Mouse (Mus musculus) embryonic stem cell, embryonic (primary cell): Measurements from ENCODE around the gene Pnmal2.

ENCODE experiments used
- CTCF ChIA-PET, 4 experiments: fragments of 300-600 bp in 2 of 4; fragments of 350-600 bp in 2 of 4; sonication (Branson Sonifier 250); formaldehyde crosslinking; loops; one replicate each; lab custom pipeline; 2022; ENCODE audit warnings: inconsistent platforms in 2 of 4; lab: Charles Lee
- POLR2A ChIA-PET, 4 experiments: fragments of 300-600 bp in 2 of 4; fragments of 350-600 bp in 2 of 4; sonication (Branson Sonifier 250); formaldehyde crosslinking; loops; one replicate each; lab custom pipeline; 2022; ENCODE audit warnings: antibody characterized with exemption in 4 of 4, inconsistent platforms in 1 of 4; lab: Charles Lee

The Pnmal2 gene

GRCm38 (mm10) chr7:16944061-16944807 is at the start of gene Pnmal2:
Pnmal2 (plus strand) TSS chr7:16944682.
- ChIA-PET POLR2A (interaction anchor here (0.6 to 2.2 kb wide), 19 partner anchors 9 to 152 kb away, joined by 3 to 12 read pairs (median 4); partner anchors contain the start of gene Pnmal1 (in 1 of the 4)), CTCF (interaction anchor here (0.6 to 6.0 kb wide), 20 partner anchors 9 to 122 kb away, joined by 3 to 47 read pairs (median 3); partner anchors contain the start of genes Gm42372 (in 1 of the 4) and Gng8 (in 1 of the 4))

GRCm38 (mm10) chr7:16895000-16895399 is 49.5 kb upstream of the Pnmal2 start:
- POLR2A ChIA-PET = interaction anchor here (0.5 to 2.0 kb wide), 33 partner anchors 9 to 1884 kb away, joined by 3 to 19 read pairs (median 4); partner anchors contain the start of genes Dact3 (in 2 of the 4), Ptgir (in 2 of the 4), Ap2s1 (in 1 of the 4) and Calm3 (in 1 of the 4)
- CTCF ChIA-PET = interaction anchor here (0.5 to 1.9 kb wide), 70 partner anchors 9 to 848 kb away, joined by 3 to 40 read pairs (median 4); partner anchors contain the start of genes Dact3 (in 3 of the 4), Ptgir (in 2 of the 4), Calm3 (in 1 of the 4) and Gm42372 (in 1 of the 4)

GRCm38 (mm10) chr7:16895511-16895910 is 49.0 kb upstream of the Pnmal2 start:
- POLR2A ChIA-PET = interaction anchor here (0.6 to 2.0 kb wide), 30 partner anchors 8 to 1883 kb away, joined by 3 to 19 read pairs (median 4); partner anchors contain the start of genes Dact3 (in 2 of the 4), Ptgir (in 2 of the 4), Ap2s1 (in 1 of the 4) and Calm3 (in 1 of the 4)
- CTCF ChIA-PET = interaction anchor here (0.6 to 1.9 kb wide), 63 partner anchors 8 to 848 kb away, joined by 3 to 40 read pairs (median 4); partner anchors contain the start of genes Dact3 (in 3 of the 4), Calm3 (in 1 of the 4), Gm42372 (in 1 of the 4) and Hif3a (in 1 of the 4)

- ChIA-PET CTCF (interaction anchor here in 3 of 4 experiments (0.5 to 2.1 kb wide), 11 partner anchors 8 to 158 kb away, joined by 3 to 15 read pairs (median 5); partner anchors contain the start of genes Gng8 (in 3 of the 3) and Dact3 (in 1 of the 3)), POLR2A (interaction anchor here in 3 of 4 experiments (0.7 to 2.9 kb wide), 22 partner anchors 8 to 610 kb away, joined by 3 to 12 read pairs (median 4); partner anchors contain the start of genes Dact3 (in 3 of the 3), Gng8 (in 3 of the 3) and Ppp5c (in 1 of the 3))
Measured at GRCm38 (mm10) chr7:16900526-16900925, 44.0 kb upstream of the Pnmal2 start.

- CTCF ChIA-PET = interaction anchor here (0.7 to 2.1 kb wide), 5 partner anchors 8 to 108 kb away, joined by 3 to 12 read pairs (median 4); partner anchors contain the start of gene Gng8 (in 1 of the 4)
- POLR2A ChIA-PET = interaction anchor here (0.6 to 1.4 kb wide), 6 partner anchors 8 to 49 kb away, joined by 3 to 6 read pairs (median 3); partner anchors contain the start of gene Dact3 (in 1 of the 4)
Measured at GRCm38 (mm10) chr7:16903439-16903955, 41.0 kb upstream of the Pnmal2 start.

- CTCF ChIA-PET = interaction anchor here (0.6 to 2.1 kb wide), 5 partner anchors 9 to 109 kb away, joined by 3 to 12 read pairs (median 4); partner anchors contain the start of gene Gng8 (in 1 of the 4)
- POLR2A ChIA-PET = interaction anchor here in 3 of 4 experiments (0.9 to 1.4 kb wide), 5 partner anchors 9 to 50 kb away, joined by 3 to 6 read pairs (median 3); no protein-coding TSS in a partner anchor
Measured at GRCm38 (mm10) chr7:16904120-16904675, 40.3 kb upstream of the Pnmal2 start.

- POLR2A ChIA-PET = interaction anchor here in 3 of 4 experiments (0.6 to 1.7 kb wide), 5 partner anchors 10 to 160 kb away, joined by 3 to 5 read pairs (median 3); no protein-coding TSS in a partner anchor
Measured at GRCm38 (mm10) chr7:16905491-16906021, 38.9 kb upstream of the Pnmal2 start.

GRCm38 (mm10) chr7:16906281-16906680 is 38.2 kb upstream of the Pnmal2 start, which contains the start of gene Ptgir:
Ptgir (plus strand) TSS chr7:16906490.
- POLR2A ChIA-PET = interaction anchor here (0.7 to 1.7 kb wide), 8 partner anchors 11 to 32 kb away, joined by 3 to 6 read pairs (median 4); partner anchors contain the start of genes Dact3 (in 1 of the 4) and Gng8 (in 1 of the 4)
- CTCF ChIA-PET = interaction anchor here in 3 of 4 experiments (0.6 to 3.4 kb wide), 9 partner anchors 11 to 52 kb away, joined by 3 to 17 read pairs (median 3); partner anchors contain the start of gene Gng8 (in 3 of the 3)

More at GRCm38 (mm10) chr7:16905491-16906021, 38.9 kb upstream of the Pnmal2 start:
- CTCF ChIA-PET = interaction anchor here in 3 of 4 experiments (0.5 to 3.4 kb wide), 9 partner anchors 11 to 57 kb away, joined by 3 to 17 read pairs (median 3); partner anchors contain the start of gene Gng8 (in 2 of the 3)

GRCm38 (mm10) chr7:16906889-16907559 is 37.5 kb upstream of the Pnmal2 start:
- ChIA-PET CTCF (interaction anchor here in 3 of 4 experiments (1.1 to 3.4 kb wide), 5 partner anchors 12 to 53 kb away, joined by 3 to 17 read pairs (median 5); partner anchors contain the start of gene Gng8 (in 1 of the 3)), POLR2A (interaction anchor here in 3 of 4 experiments (0.7 to 1.5 kb wide), 7 partner anchors 11 to 33 kb away, joined by 3 to 6 read pairs (median 4); partner anchors contain the start of genes Dact3 (in 1 of the 3) and Gng8 (in 1 of the 3))

GRCm38 (mm10) chr7:16907842-16908241 is 36.6 kb upstream of the Pnmal2 start:
- ChIA-PET CTCF (interaction anchor here in 1 of 4 experiments (2.0 to 3.4 kb wide), 2 partner anchors 13 to 16 kb away, joined by 5 to 17 read pairs; partner anchors contain the start of gene Gng8), POLR2A (interaction anchor here in 3 of 4 experiments (1.2 to 1.5 kb wide), 3 partner anchors 13 to 33 kb away, joined by 3 to 6 read pairs (median 4); partner anchors contain the start of gene Dact3 (in 1 of the 3))

- ChIA-PET POLR2A (interaction anchor here in 2 of 4 experiments (0.7 to 1.0 kb wide), 2 partner anchors 8 to 14 kb away, joined by 3 to 4 read pairs; no protein-coding TSS in a partner anchor), CTCF (interaction anchor here in 1 of 4 experiments (1.0 to 1.9 kb wide), 3 partner anchors 13 to 34 kb away, joined by 4 to 6 read pairs (median 4); partner anchors contain the start of gene Dact3)
Measured at GRCm38 (mm10) chr7:16908367-16908766, 36.1 kb upstream of the Pnmal2 start.

GRCm38 (mm10) chr7:16908859-16909258 is 35.6 kb upstream of the Pnmal2 start:
- POLR2A ChIA-PET = interaction anchor here in 2 of 4 experiments (0.7 to 1.0 kb wide), 2 partner anchors 9 to 14 kb away, joined by 3 to 4 read pairs; no protein-coding TSS in a partner anchor
- CTCF ChIA-PET = interaction anchor here in 1 of 4 experiments (1.0 to 1.9 kb wide), 3 partner anchors 14 to 34 kb away, joined by 4 to 6 read pairs (median 4); partner anchors contain the start of gene Dact3

GRCm38 (mm10) chr7:16909909-16910308 is 34.6 kb upstream of the Pnmal2 start:
- POLR2A ChIA-PET = no interaction called here
- CTCF ChIA-PET = interaction anchor here in 1 of 4 experiments (1.9 kb wide), 1 partner anchor 36 kb away, joined by 6 read pairs; the partner anchor contains the start of gene Dact3

- CTCF ChIA-PET = interaction anchor here in 2 of 4 experiments (1.4 to 3.3 kb wide), 2 partner anchors 17 to 37 kb away, joined by 3 to 40 read pairs; partner anchors contain the start of gene Dact3 (in 1 of the 2)
Measured at GRCm38 (mm10) chr7:16911904-16912303, 32.6 kb upstream of the Pnmal2 start.

GRCm38 (mm10) chr7:16912360-16912759 is 32.1 kb upstream of the Pnmal2 start:
- ChIA-PET CTCF (interaction anchor here in 2 of 4 experiments (1.4 to 3.3 kb wide), 4 partner anchors 17 to 38 kb away, joined by 3 to 40 read pairs (median 12); partner anchors contain the start of genes Dact3 (in 2 of the 2) and Gng8 (in 1 of the 2)), POLR2A (no interaction called here)

More at GRCm38 (mm10) chr7:16911904-16912303, 32.6 kb upstream of the Pnmal2 start:
- POLR2A ChIA-PET = interaction anchor here in 1 of 4 experiments (0.8 kb wide), 1 partner anchor 113 kb away, joined by 3 read pairs; no protein-coding TSS in a partner anchor
